Mouse (Mus musculus): Measurements from ENCODE around the gene Pla2g12a. TPM values are rescaled to one million over a fixed set of nuclear protein-coding genes. Genes with fewer than 3 reads are reported as not detected.

The Pla2g12a gene
- polyA plus RNA-seq, 2 experiments: 45.7 to 84.7 TPM

DNA sequence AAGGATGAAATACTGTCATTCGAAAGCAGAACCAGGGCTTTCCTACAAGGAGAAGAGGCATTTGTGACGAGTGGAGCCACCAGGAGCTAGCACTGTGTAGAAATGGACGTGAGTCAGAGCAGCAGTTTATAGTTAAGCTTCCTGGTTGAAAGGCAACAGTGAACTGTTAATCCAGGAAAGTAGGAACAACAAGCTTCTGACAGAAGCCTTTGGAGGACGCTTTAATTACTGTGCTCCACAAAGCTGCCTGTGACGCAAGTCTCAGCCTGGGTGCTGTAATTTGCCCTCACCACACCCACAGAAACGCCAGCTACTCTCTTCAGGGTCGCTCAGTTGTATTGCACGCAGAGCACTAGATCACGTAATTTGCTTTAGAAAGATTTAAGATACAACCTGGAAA lies 58.2 kb downstream of the Pla2g12a start:
- 54% methylated on average over 9 of the region's 9 CpGs for WGBS (ENCODE audit: insufficient replicate concordance)
- no peak for DNase-seq (ENCODE audit: low read depth in 3 of 3, low spot score in 3 of 3)
- no peak for ATAC-seq (ENCODE audit: insufficient read depth)
- no peaks in the 10 kb centered on the region for H3K4me1 ChIP-seq (replicated peaks; ENCODE audit: control insufficient read depth in 2 of 2, insufficient read depth in 2 of 2, low read length in 1 of 2)
- no peaks in the 10 kb centered on the region for H3K9me3 ChIP-seq (ENCODE audit: control insufficient read depth, low read length)
- H3K27ac ChIP-seq: no peak overlapping the region
- H3K36me3 ChIP-seq (replicated peaks; ENCODE audit: control insufficient read depth, insufficient read depth, low read depth): no peaks in the 10 kb centered on the region
- H3K9ac ChIP-seq (replicated peaks): no peak overlapping the region
- TF ChIP-seq EP300 (IDR thresholded peaks at IDR 0.05; ENCODE audit: low read depth): no peak
- TF ChIP-seq CTCF (IDR thresholded peaks at IDR 0.05; ENCODE audit: low read depth): no peak
- H3K27me3 ChIP-seq (ENCODE audit: control insufficient read depth, insufficient read depth, low read length): no peaks in the 10 kb centered on the region
- H3K4me3 ChIP-seq (ENCODE audit: insufficient read depth in 1 of 2, low read depth in 2 of 2, low read length in 2 of 2): no peak overlapping the region
- no peak overlapping the region for H3K4me2 ChIP-seq (ENCODE audit: low read depth)

DNA sequence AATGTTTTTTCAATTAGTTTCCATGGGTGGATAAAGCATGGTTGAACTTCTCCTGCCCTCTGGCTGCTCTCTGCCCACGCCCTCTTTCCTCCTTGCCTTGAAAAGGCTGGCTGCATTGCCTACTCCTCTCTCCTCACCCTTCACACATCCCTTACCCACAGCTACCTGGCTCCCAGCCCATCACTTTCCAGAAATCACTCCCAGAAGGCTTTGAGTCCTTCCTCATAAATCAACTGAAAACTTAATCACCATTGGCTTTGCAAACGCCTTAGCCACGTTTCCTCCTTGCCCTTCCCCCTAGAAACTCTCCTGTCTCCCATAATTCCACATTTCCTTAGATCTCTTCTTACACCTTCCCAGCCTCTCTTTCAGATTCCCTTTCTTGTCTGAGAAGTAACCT lies 59.4 kb downstream of the Pla2g12a start:
- Histone ChIP-seq H3K4me2 (ENCODE audit: low read depth) (no peak overlapping the region), H3K27ac (no peak overlapping the region), H3K4me3 (ENCODE audit: insufficient read depth in 1 of 2, low read depth in 2 of 2, low read length in 2 of 2) (no peak overlapping the region), H3K9me3 (ENCODE audit: control insufficient read depth, low read length) (no peaks in the 10 kb centered on the region), H3K36me3 (replicated peaks; ENCODE audit: control insufficient read depth, insufficient read depth, low read depth) (no peaks in the 10 kb centered on the region), H3K9ac (replicated peaks) (no peak overlapping the region), H3K27me3 (ENCODE audit: control insufficient read depth, insufficient read depth, low read length) (no peaks in the 10 kb centered on the region), H3K4me1 (replicated peaks; ENCODE audit: control insufficient read depth in 2 of 2, insufficient read depth in 2 of 2, low read length in 1 of 2) (no peaks in the 10 kb centered on the region)
- TF ChIP-seq CTCF (IDR thresholded peaks at IDR 0.05; ENCODE audit: low read depth): no peak
- TF ChIP-seq EP300 (IDR thresholded peaks at IDR 0.05; ENCODE audit: low read depth): no peak
- no peak for DNase-seq (ENCODE audit: low read depth in 3 of 3, low spot score in 3 of 3)
- 53% methylated on average over 3 of the region's 3 CpGs for WGBS (ENCODE audit: insufficient replicate concordance)
- ATAC-seq (ENCODE audit: insufficient read depth): no peak

DNA sequence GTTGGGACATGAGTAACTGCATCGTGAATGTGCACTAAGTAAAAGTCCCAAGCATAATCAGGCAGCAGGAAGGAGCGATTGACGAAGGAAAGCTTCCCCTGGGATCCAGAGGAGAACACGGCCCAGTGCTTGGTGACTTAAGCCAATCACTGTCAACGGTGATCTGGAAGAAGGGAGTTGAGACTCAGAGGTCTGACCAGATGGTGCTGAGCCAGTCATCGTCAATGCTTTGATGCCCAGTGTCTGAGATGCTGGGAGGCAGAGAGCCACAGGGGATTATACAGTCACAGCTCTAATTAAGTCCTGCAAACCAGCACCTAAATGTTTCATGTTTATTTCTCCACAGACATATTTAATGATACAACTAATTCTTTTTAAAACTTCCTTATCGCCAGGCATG lies 60.7 kb downstream of the Pla2g12a start:
- ATAC-seq (ENCODE audit: insufficient read depth): no peak
- Histone ChIP-seq H3K9me3 (ENCODE audit: control insufficient read depth, low read length) (no peaks in the 10 kb centered on the region), H3K4me3 (ENCODE audit: insufficient read depth in 1 of 2, low read depth in 2 of 2, low read length in 2 of 2) (no peak overlapping the region), H3K4me2 (ENCODE audit: low read depth) (no peak overlapping the region), H3K4me1 (replicated peaks; ENCODE audit: control insufficient read depth in 2 of 2, insufficient read depth in 2 of 2, low read length in 1 of 2) (0 out of 4 replicates have a peak, but pooled peaks cover 0 to 2% of the 10 kb centered on the region in 2 experiments), H3K27ac (no peak overlapping the region), H3K36me3 (replicated peaks; ENCODE audit: control insufficient read depth, insufficient read depth, low read depth) (no peaks in the 10 kb centered on the region), H3K27me3 (ENCODE audit: control insufficient read depth, insufficient read depth, low read length) (no peaks in the 10 kb centered on the region), H3K9ac (replicated peaks) (no peak overlapping the region)
- WGBS (ENCODE audit: insufficient replicate concordance): 62% methylated on average over 7 of the region's 7 CpGs
- TF ChIP-seq CTCF (IDR thresholded peaks at IDR 0.05; ENCODE audit: low read depth) (no peak), EP300 (IDR thresholded peaks at IDR 0.05; ENCODE audit: low read depth) (no peak)
- DNase-seq (ENCODE audit: low read depth in 3 of 3, low spot score in 3 of 3): no peak

DNA sequence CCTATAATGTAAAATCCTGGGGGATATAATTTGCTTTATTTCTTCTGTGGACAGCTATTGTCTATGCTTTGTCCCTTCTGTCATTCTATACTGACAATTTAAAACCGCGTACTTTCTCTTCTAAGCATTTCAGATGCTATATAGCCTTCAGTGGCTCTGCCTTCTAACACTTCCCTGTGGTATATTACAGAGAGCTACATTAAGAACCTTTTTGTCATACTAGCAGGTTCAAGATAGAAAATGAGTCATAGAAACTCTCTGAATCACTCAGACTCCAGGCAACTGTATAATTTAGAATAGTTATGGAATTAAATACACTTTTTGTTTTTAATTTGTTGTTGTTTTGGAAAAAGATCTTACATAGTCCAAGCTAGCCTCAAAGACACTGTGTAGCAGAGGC lies 62.4 kb downstream of the Pla2g12a start:
- no peak for TF ChIP-seq EP300 (IDR thresholded peaks at IDR 0.05; ENCODE audit: low read depth)
- no peak for TF ChIP-seq CTCF (IDR thresholded peaks at IDR 0.05; ENCODE audit: low read depth)
- H3K27me3 ChIP-seq (ENCODE audit: control insufficient read depth, insufficient read depth, low read length): no peaks in the 10 kb centered on the region
- H3K36me3 ChIP-seq (replicated peaks; ENCODE audit: control insufficient read depth, insufficient read depth, low read depth): no peaks in the 10 kb centered on the region
- no peaks in the 10 kb centered on the region for H3K9me3 ChIP-seq (ENCODE audit: control insufficient read depth, low read length)
- H3K27ac ChIP-seq: no peak overlapping the region
- ATAC-seq (ENCODE audit: insufficient read depth): no peak
- DNase-seq (ENCODE audit: low read depth in 3 of 3, low spot score in 3 of 3): no peak
- 80% methylated on average over 2 of the region's 2 CpGs for WGBS (ENCODE audit: insufficient replicate concordance)
- H3K4me2 ChIP-seq (ENCODE audit: low read depth): no peak overlapping the region
- peaks cover 0 to 3% of the 10 kb centered on the region in 2 experiments; a peak in 1 of 4 replicates for H3K4me1 ChIP-seq (replicated peaks; ENCODE audit: control insufficient read depth in 2 of 2, insufficient read depth in 2 of 2, low read length in 1 of 2)
- no peak overlapping the region for H3K9ac ChIP-seq (replicated peaks)
- H3K4me3 ChIP-seq (ENCODE audit: insufficient read depth in 1 of 2, low read depth in 2 of 2, low read length in 2 of 2): no peak overlapping the region

DNA sequence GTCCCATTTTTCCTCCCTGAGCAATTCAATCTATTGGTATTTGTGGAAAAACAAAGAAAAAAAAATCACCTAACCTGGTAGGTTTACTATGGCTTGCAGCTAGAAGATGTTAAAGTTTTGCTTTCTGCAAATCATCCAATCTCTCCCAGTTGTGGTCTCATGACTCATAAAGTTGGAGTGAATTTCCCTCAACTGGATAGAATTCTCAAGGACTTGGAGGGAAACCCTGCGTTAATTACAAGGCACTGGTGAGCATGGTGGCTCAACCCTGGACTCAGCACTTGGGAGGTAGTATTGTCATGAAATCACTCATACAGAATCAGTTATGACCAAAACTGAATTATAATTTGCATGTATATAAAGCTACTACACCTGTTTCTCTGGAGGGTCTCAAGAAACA lies 62.9 kb downstream of the Pla2g12a start:
- Histone ChIP-seq H3K27me3 (ENCODE audit: control insufficient read depth, insufficient read depth, low read length) (no peaks in the 10 kb centered on the region), H3K27ac (no peak overlapping the region), H3K4me1 (replicated peaks; ENCODE audit: control insufficient read depth in 2 of 2, insufficient read depth in 2 of 2, low read length in 1 of 2) (peaks cover 4 to 9% of the 10 kb centered on the region in 2 experiments), H3K36me3 (replicated peaks; ENCODE audit: control insufficient read depth, insufficient read depth, low read depth) (no peaks in the 10 kb centered on the region), H3K4me3 (ENCODE audit: insufficient read depth in 1 of 2, low read depth in 2 of 2, low read length in 2 of 2) (no peak overlapping the region), H3K4me2 (ENCODE audit: low read depth) (no peak overlapping the region), H3K9ac (replicated peaks) (no peak overlapping the region), H3K9me3 (ENCODE audit: control insufficient read depth, low read length) (no peaks in the 10 kb centered on the region)
- ATAC-seq (ENCODE audit: insufficient read depth) (no peak), DNase-seq (ENCODE audit: low read depth in 3 of 3, low spot score in 3 of 3) (no peak)
- TF ChIP-seq CTCF (IDR thresholded peaks at IDR 0.05; ENCODE audit: low read depth) (no peak), EP300 (IDR thresholded peaks at IDR 0.05; ENCODE audit: low read depth) (no peak)
- WGBS (ENCODE audit: insufficient replicate concordance): 79% methylated on average over 1 of the region's 1 CpGs
